Mouse (Mus musculus) embryonic facial prominence, embryonic 12.5 days (tissue): ENCODE measurements around the gene Acmsd. TPM values are rescaled to one million over a fixed set of nuclear protein-coding genes. Genes with fewer than 3 reads are reported as not detected.
"Not testable (repeated sequence)": the region's sequence is repeated elsewhere in the genome, so short reads cannot be mapped to it uniquely, and the experiment has no call there.

ENCODE experiments used
- ATAC-seq: fragments of 200-750 bp; cut with Nextera tagmentation; 2 replicates; pipeline ENCODE4 v1.8.0; 2017; ENCODE audit not compliant: insufficient number of reproducible peaks, insufficient read depth, low FRiP score, low TSS enrichment
- H3K27ac ChIP-seq: fragments of 300-500 bp; sonication (generic); 2 replicates; pipeline ENCODE4 v1.5.1; 2016; ENCODE audit warnings: mild to moderate bottlenecking
- H3K27me3 ChIP-seq: fragments of 300-500 bp; sonication (generic); 2 replicates; pipeline ENCODE4 v1.6.1; 2016; ENCODE audit warnings: mild to moderate bottlenecking, moderate library complexity
- H3K36me3 ChIP-seq: fragments of 300-500 bp; sonication (generic); 2 replicates; pipeline ENCODE4 v1.6.1; 2016; ENCODE audit warnings: mild to moderate bottlenecking
- H3K4me1 ChIP-seq: fragments of 300-500 bp; sonication (generic); 2 replicates; pipeline ENCODE4 v1.6.1; 2016
- H3K4me2 ChIP-seq: fragments of 300-500 bp; sonication (generic); replicated peaks from 2 replicates; pipeline ENCODE4 v1.6.1; 2016; ENCODE audit warnings: mild to moderate bottlenecking, moderate library complexity
- H3K4me3 ChIP-seq: fragments of 300-500 bp; sonication (generic); 2 replicates; pipeline ENCODE4 v1.5.1; 2016; ENCODE audit warnings: mild to moderate bottlenecking
- H3K9ac ChIP-seq: fragments of 300-500 bp; sonication (generic); 2 replicates; pipeline ENCODE4 v1.6.1; 2016; ENCODE audit warnings: mild to moderate bottlenecking, moderate library complexity
- H3K9me3 ChIP-seq: fragments of 300-500 bp; sonication (generic); 2 replicates; pipeline ENCODE4 v1.6.1; 2016; ENCODE audit warnings: mild to moderate bottlenecking, moderate library complexity
- WGBS: fragments of 180-500 bp; shearing (Covaris S2); methylation state at CpG from one replicate; pipeline ENCODE4 v1.1.7; 2016; 5-methylcytosine and 5-hydroxymethylcytosine counted together
- polyA plus RNA-seq: library from polyadenylated mRNA; unstranded; fragments of >200 nt; fragmentation: Nextera tagmentation; extraction: Ambion mirVana; gene quantifications from 2 replicates; pipeline ENCODE4 v1.2.1, GENCODE M21; 2016

Gene Acmsd
- polyA plus RNA-seq, 1 experiment from 2014 or later, result 0.13 TPM

DNA sequence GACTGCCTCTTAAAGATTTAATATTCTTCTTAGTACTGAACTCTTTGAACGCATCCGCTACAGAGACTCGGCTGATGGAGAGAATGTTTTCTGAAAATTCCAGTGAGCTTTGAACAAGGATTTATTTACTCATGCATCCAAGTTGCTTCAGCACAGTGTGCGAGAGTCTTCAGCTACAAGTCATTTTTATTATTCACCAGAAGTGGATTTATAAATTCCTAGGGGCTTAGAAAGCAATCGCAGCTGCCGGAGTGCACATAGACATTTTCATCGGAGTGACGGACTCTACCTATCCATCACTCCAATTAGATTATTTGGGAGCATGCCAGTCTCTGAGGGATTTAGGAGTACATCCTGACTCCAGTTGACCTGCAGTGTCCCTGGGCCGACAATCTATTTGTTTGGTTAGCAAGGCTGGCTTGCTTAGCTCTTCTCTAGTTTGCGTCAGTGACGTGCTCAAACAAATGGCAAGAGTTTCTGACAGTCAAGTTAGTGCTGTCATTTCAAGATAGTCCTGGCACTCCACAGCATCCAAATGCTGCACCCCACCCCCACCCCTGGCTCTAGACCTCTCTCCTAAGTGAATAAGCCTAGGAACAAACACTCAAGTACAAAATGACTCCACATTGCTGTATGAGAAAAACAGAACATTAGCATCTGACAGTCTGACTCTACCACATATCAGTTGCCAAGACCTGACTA, 21.3 kb downstream of the Acmsd start:
- Histone ChIP-seq H3K4me3 (no peak overlapping the region), H3K9ac (no peak overlapping the region), H3K4me2 (no peak overlapping the region), H3K9me3 (no peaks in the 10 kb centered on the region), H3K4me1 (no peaks in the 10 kb centered on the region), H3K27ac (no peak overlapping the region), H3K27me3 (no peaks in the 10 kb centered on the region), H3K36me3 (no peaks in the 10 kb centered on the region)
- no peak for ATAC-seq
- WGBS, result 80% methylated on average over 11 of the region's 11 CpGs

DNA sequence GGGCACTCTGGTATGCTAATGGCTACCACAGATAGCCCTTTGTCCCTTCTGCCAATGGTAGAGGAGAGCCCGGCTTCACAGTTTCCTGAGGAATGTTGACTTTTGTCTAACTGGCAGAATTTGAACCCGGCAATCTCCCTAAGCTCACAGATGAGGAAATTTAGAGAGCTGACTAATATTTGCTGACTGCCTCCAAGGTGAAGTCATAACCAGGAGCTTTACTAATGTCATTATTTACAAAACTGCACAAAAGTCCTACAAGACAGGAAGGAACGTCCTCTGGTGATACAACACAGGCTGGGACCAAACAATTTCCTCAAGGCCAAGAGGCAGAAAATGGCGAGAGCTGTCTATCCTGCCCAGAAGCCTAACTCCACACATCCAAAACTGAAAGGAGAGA, 26.6 kb downstream of the Acmsd start:
- Histone ChIP-seq H3K9me3 (no peaks in the 10 kb centered on the region), H3K36me3 (no peaks in the 10 kb centered on the region), H3K27me3 (no peaks in the 10 kb centered on the region), H3K4me2 (no peak overlapping the region), H3K4me1 (no peaks in the 10 kb centered on the region), H3K9ac (no peak overlapping the region), H3K4me3 (no peak overlapping the region), H3K27ac (no peak overlapping the region)
- 73% methylated on average over 4 of the region's 4 CpGs for WGBS
- no peak for ATAC-seq

DNA sequence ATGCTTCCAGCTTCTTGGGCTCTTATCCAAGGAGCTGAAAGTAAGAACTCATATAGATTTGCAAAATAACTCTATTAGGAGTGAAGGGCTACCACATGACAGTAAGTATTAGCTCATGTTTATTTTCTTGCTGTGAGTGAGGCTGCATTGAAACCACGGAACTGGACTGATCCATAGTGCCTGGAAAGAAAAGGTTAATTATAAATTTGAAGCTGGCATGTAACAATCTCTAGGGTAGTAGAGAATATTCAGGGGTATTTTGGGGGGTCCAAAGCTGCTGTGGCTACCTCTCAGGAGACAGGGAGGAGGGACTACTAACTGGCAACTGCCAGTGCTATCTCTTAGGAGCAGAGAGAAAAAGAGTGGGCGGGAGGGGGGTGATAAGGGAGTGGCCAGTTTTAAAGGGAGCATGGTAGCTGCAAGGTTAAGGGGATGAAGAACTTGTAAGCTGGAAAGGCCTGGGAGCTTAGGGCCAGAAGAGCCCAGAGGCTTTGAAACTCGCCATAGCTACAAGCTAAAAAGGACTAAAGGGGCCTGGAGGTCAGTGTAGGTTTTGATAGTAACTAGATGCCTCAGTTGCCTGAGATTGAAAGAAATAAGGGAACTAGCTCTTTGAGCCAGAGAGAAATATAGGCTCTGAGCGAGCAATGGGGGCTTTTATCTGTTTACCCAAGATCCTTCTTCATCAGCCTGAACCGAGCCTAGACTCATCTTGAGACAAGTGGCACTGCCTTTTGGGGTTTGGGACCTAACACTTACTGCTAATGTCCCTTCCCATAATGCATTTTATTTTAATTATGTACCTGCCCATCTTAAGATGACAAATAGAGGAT, 27.3 kb downstream of the Acmsd start:
- Histone ChIP-seq H3K27ac (no peak overlapping the region), H3K36me3 (no peaks in the 10 kb centered on the region), H3K9ac (no peak overlapping the region)

DNA sequence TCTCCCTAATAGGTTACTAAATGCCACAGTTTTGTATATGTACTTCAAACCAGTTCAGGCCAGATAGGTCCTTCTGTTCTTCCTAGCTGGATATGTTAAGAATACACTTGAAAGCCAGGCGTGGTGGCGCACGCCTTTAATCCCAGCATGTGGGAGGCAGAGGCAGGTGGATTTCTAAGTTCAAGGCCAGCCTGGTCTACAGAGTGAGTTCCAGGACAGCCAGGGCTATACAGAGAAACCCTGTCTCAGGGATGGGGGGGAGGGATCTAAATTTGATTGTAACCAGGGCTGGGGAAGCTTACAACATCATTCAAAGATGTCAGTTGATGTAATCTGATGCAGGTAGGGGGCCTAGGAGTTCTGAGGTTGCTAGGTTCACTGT, 27.9 kb downstream of the Acmsd start:
- not testable (repeated sequence) for H3K9me3 ChIP-seq, H3K27me3 ChIP-seq, H3K36me3 ChIP-seq, H3K4me3 ChIP-seq, ATAC-seq, H3K9ac ChIP-seq, H3K4me1 ChIP-seq, H3K4me2 ChIP-seq, H3K27ac ChIP-seq
- 87% methylated on average over 3 of the region's 3 CpGs for WGBS

More for the DNA sequence above, 27.3 kb downstream of the Acmsd start:
- WGBS, result 66% methylated on average over 5 of the region's 5 CpGs
- Histone ChIP-seq H3K27me3 (no peaks in the 10 kb centered on the region), H3K4me2 (no peak overlapping the region), H3K4me1 (no peaks in the 10 kb centered on the region), H3K9me3 (no peaks in the 10 kb centered on the region), H3K4me3 (no peak overlapping the region)
- no peak for ATAC-seq

DNA sequence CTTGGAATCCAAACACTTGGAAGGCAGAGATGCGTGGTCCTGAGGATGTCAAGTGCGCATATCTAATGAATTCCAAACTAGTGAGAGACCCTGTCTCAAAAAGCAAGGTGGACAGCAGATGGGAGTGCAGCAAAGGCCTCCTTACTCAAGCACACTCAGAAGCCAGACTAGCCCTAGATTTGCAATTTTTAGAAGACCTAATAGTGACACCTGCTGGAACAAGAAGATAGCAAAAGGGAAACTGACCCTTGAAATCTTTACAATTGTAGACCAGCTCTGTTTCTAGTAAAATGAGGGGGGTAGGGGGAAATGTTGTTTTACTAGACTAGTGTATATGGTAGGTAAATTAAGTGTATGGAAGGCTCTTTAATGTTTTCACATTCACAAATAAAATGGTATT, 36.3 kb downstream of the Acmsd start:
- Histone ChIP-seq H3K27me3 (no peaks in the 10 kb centered on the region), H3K4me1 (no peaks in the 10 kb centered on the region), H3K9ac (no peak overlapping the region), H3K4me3 (no peak overlapping the region), H3K4me2 (no peak overlapping the region), H3K9me3 (no peaks in the 10 kb centered on the region), H3K27ac (no peak overlapping the region), H3K36me3 (no peaks in the 10 kb centered on the region)
- no peak for ATAC-seq
- 59% methylated on average over 2 of the region's 2 CpGs for WGBS

DNA sequence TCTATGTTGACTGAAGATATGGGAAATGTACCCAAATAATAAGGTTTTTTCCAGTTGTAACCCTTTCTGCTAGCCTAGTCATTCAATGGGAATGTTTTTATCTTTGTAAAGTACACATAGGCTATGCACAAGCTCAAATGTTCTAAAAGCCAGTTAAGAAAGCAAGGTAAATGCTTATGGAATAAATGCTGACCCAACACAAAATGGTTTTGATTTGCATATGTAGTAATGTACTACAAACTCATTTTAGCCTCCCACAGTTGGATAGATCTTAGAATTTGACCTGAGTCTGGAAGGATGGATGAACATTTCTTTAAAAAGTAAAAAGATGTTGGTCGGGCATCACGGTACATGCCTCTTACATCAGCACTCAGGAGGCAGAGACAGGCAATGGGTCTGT, 37.5 kb downstream of the Acmsd start:
- Histone ChIP-seq H3K4me2 (no peak overlapping the region), H3K4me3 (no peak overlapping the region), H3K4me1 (no peaks in the 10 kb centered on the region), H3K27me3 (no peaks in the 10 kb centered on the region), H3K9me3 (no peaks in the 10 kb centered on the region), H3K27ac (no peak overlapping the region), H3K36me3 (no peaks in the 10 kb centered on the region), H3K9ac (no peak overlapping the region)
- WGBS, result 88% methylated on average over 2 of the region's 2 CpGs
- no peak for ATAC-seq

DNA sequence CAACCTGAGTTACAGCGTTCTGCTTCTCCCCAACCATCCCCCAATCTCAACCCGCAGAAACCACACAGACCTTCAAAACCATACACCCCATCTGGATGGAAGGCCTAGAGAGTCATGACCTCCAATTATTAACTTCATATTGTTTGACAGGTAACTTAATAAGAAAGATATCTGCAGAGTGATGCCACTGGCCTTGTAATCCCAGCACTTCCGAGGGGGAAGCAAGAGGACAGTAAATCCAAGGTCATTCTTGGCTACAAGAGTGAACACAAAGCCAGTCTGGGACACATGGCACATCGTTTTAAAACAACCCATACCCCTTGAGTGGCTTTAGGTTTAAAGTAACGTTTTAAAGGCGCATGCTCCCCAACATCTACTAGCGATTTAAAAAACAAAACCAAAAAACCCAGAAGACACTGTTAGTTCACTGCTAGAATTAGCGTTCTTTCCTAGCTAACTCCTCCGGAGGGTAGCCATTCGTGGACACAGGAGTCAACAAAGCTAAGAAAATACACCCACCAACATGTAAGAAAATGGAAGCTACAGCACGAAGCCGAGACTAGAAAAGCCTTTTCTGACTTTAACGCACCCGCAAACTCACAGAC, 44.1 kb downstream of the Acmsd start:
- peak overlapping the region; percentile 59 for H3K9ac ChIP-seq
- H3K9me3 ChIP-seq, result no peaks in the 10 kb centered on the region
- peak overlapping the region; percentile 78 for H3K27ac ChIP-seq
- no peaks in the 10 kb centered on the region for H3K27me3 ChIP-seq
- peak overlapping the region; percentile 84 for H3K4me3 ChIP-seq
- H3K36me3 ChIP-seq, result no peaks in the 10 kb centered on the region
- peaks cover 14% of the 10 kb centered on the region; the same call in 1 of the 2 replicates for H3K4me1 ChIP-seq
- ATAC-seq, result peak; percentile 44
- H3K4me2 ChIP-seq, result peak overlapping the region; percentile 64
- 2% methylated on average over 14 of the region's 14 CpGs for WGBS

DNA sequence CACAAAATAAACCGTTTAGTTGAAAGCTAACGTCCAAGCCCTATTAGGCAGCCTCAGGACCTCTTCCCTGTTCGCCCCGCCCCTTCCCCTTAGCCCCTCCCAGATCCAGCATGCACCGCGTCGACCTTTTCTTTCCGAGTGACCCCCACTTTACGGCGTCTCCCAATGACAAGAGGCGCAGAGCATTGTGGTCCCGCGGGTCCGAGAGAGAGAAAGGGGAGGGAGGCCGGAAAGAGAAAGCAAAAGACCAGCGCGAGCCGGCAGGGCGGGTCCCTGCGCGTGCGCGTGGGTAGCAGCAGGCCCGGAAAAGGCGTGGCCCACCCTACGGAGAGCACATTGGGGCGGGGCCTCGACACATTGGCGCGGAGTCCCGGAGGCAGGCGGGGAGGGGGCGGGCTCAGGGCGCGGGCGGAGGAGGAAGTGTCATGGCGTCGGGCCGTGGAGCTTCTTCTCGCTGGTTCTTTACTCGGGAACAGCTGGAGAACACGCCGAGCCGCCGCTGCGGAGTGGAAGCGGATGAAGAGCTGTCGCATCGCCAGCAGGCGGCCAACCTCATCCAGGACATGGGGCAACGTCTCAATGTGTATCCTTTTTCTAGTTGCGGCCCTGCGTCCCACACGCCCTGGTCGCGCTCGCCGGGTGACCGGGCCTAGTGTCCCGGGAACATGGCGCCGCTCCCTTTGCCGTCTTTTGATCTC, 44.7 kb downstream of the Acmsd start, which contains the start of gene Ccnt2:
Ccnt2 (plus strand) TSS at position 362 of the 698 bp plus-strand sequence.
- WGBS, result under 1% methylated on average over 63 of the region's 63 CpGs
- H3K4me1 ChIP-seq, result peaks cover 14% of the 10 kb centered on the region; the same call in 1 of the 2 replicates
- ATAC-seq, result peak; percentile 98
- peaks cover 3% of the 10 kb centered on the region; the same call in 1 of the 2 replicates for H3K36me3 ChIP-seq
- H3K27ac ChIP-seq, result peak within 1 kb of the TSS; percentile 96
- H3K4me2 ChIP-seq, result peak within 1 kb of the TSS; percentile 87
- peak within 1 kb of the TSS; percentile 84 for H3K4me3 ChIP-seq
- no peaks in the 10 kb centered on the region for H3K27me3 ChIP-seq
- H3K9me3 ChIP-seq, result no peaks in the 10 kb centered on the region
- H3K9ac ChIP-seq, result peak within 1 kb of the TSS; percentile 94

DNA sequence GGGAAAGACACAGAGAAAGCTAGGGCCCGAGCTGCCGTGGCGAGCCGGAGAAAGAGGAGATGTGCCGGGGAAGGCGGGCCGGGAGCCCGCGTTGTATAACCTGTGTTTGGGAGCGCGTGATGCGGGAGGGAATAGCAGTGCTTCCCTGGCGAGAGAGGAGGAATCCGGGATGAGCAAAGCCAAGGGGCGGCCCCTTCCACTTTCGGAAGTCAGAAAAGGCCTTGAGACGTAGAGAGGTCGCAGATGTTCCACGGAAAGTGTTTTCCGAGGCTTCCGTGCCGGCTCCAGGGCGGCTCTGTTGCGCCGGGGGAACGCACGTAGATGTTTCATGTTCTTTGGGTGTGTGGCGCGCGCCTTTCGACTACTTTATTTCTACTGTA, 45.3 kb downstream of the Acmsd start:
- Histone ChIP-seq H3K27ac (peak overlapping the region; percentile 96), H3K4me1 (peaks cover 15% of the 10 kb centered on the region; the same call in 1 of the 2 replicates), H3K36me3 (peaks cover 3% of the 10 kb centered on the region; the same call in 1 of the 2 replicates), H3K9me3 (no peaks in the 10 kb centered on the region), H3K4me3 (peak overlapping the region; percentile 84), H3K4me2 (peak overlapping the region; percentile 87), H3K9ac (peak overlapping the region; percentile 94), H3K27me3 (no peaks in the 10 kb centered on the region)
- WGBS, result under 1% methylated on average over 31 of the region's 31 CpGs
- peak; percentile 13; the same call in 1 of the 2 replicates for ATAC-seq

DNA sequence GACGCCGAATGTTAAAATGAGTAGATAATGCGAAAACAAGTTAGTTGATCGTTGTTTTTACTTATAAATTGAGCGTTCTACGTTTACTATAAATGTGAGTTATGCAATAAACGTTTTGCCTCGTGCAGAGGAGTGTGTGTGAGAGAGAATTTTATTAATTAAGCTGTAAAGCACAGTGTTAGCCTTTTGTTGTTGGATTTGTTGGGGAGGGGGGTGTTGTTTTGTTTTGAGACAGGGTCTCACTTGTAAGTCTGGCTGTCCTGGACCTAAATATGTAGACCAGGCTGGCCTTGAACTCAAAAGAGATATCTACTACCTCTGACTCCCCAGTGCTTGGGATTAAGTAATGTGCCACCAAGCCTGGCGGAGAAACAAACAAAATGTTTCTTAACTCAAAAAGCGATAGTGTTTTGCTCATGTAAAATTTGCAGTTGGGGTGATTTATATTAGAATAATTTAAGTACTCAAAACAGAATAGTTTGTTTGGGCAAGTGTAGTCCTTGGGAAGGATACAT, 46.0 kb downstream of the Acmsd start:
- H3K9me3 ChIP-seq, result no peaks in the 10 kb centered on the region
- peaks cover 19% of the 10 kb centered on the region; the same call in 1 of the 2 replicates for H3K4me1 ChIP-seq
- ATAC-seq, result no peak
- no peaks in the 10 kb centered on the region for H3K27me3 ChIP-seq
- 13% methylated on average over 10 of the region's 10 CpGs for WGBS
- H3K4me3 ChIP-seq, result peak overlapping the region; percentile 84
- H3K4me2 ChIP-seq, result peak overlapping the region; percentile 87
- no peak overlapping the region for H3K27ac ChIP-seq
- H3K36me3 ChIP-seq, result peaks cover 3% of the 10 kb centered on the region; the same call in 1 of the 2 replicates
- H3K9ac ChIP-seq, result peak overlapping the region; percentile 94

DNA sequence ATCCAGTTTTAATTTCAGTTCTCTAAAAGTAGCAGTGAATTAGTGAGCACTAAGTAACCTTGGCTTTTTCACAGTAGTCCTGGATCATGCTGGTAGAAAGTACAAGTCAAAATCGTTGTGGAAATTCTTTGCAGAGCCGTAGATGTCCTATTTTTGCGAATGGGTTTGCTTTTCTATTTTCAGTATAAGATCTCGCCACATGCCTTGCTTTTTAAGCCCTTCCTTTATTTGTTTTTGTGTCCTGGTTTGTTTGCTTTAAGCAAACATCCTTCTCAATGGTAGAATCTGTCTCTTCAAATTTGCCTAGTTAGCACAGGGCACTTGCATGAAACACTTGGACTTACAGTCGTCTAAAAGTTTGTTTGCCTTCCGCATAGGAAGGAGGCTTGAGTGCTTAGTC, 47.0 kb downstream of the Acmsd start:
- WGBS, result 63% methylated on average over 6 of the region's 6 CpGs
- peak overlapping the region; percentile 2; the same call in 1 of the 2 replicates for H3K4me3 ChIP-seq
- H3K27me3 ChIP-seq, result no peaks in the 10 kb centered on the region
- 0 out of 2 replicates have a peak overlapping the region, but pooled peaks have one; percentile 15 for H3K9ac ChIP-seq
- H3K9me3 ChIP-seq, result no peaks in the 10 kb centered on the region
- H3K27ac ChIP-seq, result no peak overlapping the region
- peak overlapping the region; percentile 38 for H3K4me2 ChIP-seq
- no peak for ATAC-seq
- peaks cover 19% of the 10 kb centered on the region; the same call in 1 of the 2 replicates for H3K4me1 ChIP-seq
- peaks cover 3% of the 10 kb centered on the region; the same call in 1 of the 2 replicates for H3K36me3 ChIP-seq
